Mouse (Mus musculus) kidney, adult 2 months (tissue): ENCODE results near the gene Tsen2. TPM values are rescaled to one million over a fixed set of nuclear protein-coding genes. Genes with fewer than 3 reads are reported as not detected.

Source experiments
- DNase-seq: peaks from one replicate; pipeline ENCODE4 v3.0.0; 2021
- H3K27ac ChIP-seq: fragments of 200-500 bp; 2 replicates; pipeline ENCODE4 v1.5.1; 2012; ENCODE audit warnings: low read depth, low read length, control low read depth, inconsistent platforms; ENCODE audit not compliant: insufficient read depth
- H3K27me3 ChIP-seq: fragments of 200-500 bp; replicated peaks from 2 replicates; pipeline ENCODE4 v1.6.1; 2012; ENCODE audit warnings: mild to moderate bottlenecking, moderate library complexity, low read length, inconsistent platforms; ENCODE audit not compliant: control insufficient read depth, insufficient read depth
- H3K36me3 ChIP-seq: fragments of 200-500 bp; 2 replicates; pipeline ENCODE4 v1.6.1; 2012; ENCODE audit warnings: mild to moderate bottlenecking, moderate library complexity, low read length, inconsistent platforms; ENCODE audit not compliant: control insufficient read depth, insufficient read depth
- H3K4me1 ChIP-seq: fragments of 200-500 bp; 2 replicates; pipeline ENCODE4 v1.6.1; 2011; ENCODE audit warnings: low read length; ENCODE audit not compliant: control insufficient read depth, insufficient read depth
- H3K4me3 ChIP-seq: fragments of 200-500 bp; 2 replicates; pipeline ENCODE4 v1.5.1; 2011; ENCODE audit warnings: mild to moderate bottlenecking, low read depth, low read length, control low read depth; ENCODE audit not compliant: insufficient read depth
- CTCF ChIP-seq: fragments of 200-500 bp; conservative IDR thresholded peaks from 2 replicates; pipeline ENCODE4 v1.5.1; 2011; ENCODE audit warnings: low read depth, mild to moderate bottlenecking, control low read depth, low read length, moderate library complexity, mixed read lengths; ENCODE audit not compliant: insufficient read depth, insufficient read length
- POLR2A ChIP-seq: fragments of 200-500 bp; IDR thresholded peaks from one replicate; pipeline ENCODE4 v1.6.1; 2011; ENCODE audit warnings: low read depth, low read length, control low read depth
- WGBS: fragments of 180-500 bp; shearing (Covaris S2); methylation state at CpG from one replicate; pipeline ENCODE4 v1.1.7; 2018; 5-methylcytosine and 5-hydroxymethylcytosine counted together
- polyA plus RNA-seq: library from polyadenylated mRNA; depleted of rRNA; stranded (reverse); fragments of >200 nt; gene quantifications from 2 replicates; pipeline ENCODE4 v1.2.3, GENCODE M21; 2012; rRNA removed

The Tsen2 gene
- polyA plus RNA-seq, result 4.2 and 4.8 TPM in 2 replicates

- DNase-seq, result peak; percentile 98
- no peaks in the 10 kb centered on the region for H3K27me3 ChIP-seq
- H3K36me3 ChIP-seq, result no peaks in the 10 kb centered on the region
- H3K27ac ChIP-seq, result no peak within 1 kb of the TSS; the same call in 1 of the 2 replicates
- H3K4me3 ChIP-seq, result peak within 1 kb of the TSS; percentile 72
- under 1% methylated on average over 38 of the region's 38 CpGs for WGBS
- no peaks in the 10 kb centered on the region; the same call in 1 of the 2 replicates for H3K4me1 ChIP-seq
- no peak for TF ChIP-seq CTCF
- TF ChIP-seq POLR2A, result peak; percentile 6
Observed at GRCm38 (mm10) chr6:115544442-115544970, at the start of gene Tsen2. Gene Tsen2 (plus strand): TSS chr6:115544664.

- no peak overlapping the region for H3K27ac ChIP-seq
- no peaks in the 10 kb centered on the region for H3K27me3 ChIP-seq
- no peak for DNase-seq
- no peaks in the 10 kb centered on the region for H3K36me3 ChIP-seq
- TF ChIP-seq POLR2A (no peak), CTCF (no peak)
- 87% methylated on average over 14 of the region's 14 CpGs for WGBS
- no peaks in the 10 kb centered on the region for H3K4me1 ChIP-seq
- no peak overlapping the region for H3K4me3 ChIP-seq
Observed at GRCm38 (mm10) chr6:115499540-115499939, 44.9 kb upstream of the Tsen2 start.

GRCm38 (mm10) chr6:115500234-115500633 lies 44.2 kb upstream of the Tsen2 start:
- no peak for TF ChIP-seq POLR2A
- no peak for TF ChIP-seq CTCF
- WGBS, result 94% methylated on average over 10 of the region's 10 CpGs
- Histone ChIP-seq H3K27ac (no peak overlapping the region), H3K36me3 (no peaks in the 10 kb centered on the region), H3K4me3 (no peak overlapping the region), H3K4me1 (no peaks in the 10 kb centered on the region), H3K27me3 (no peaks in the 10 kb centered on the region)
- no peak for DNase-seq

- 54% methylated on average over 3 of the region's 3 CpGs for WGBS
- H3K27ac ChIP-seq, result no peak overlapping the region
- no peak for DNase-seq
- H3K27me3 ChIP-seq, result no peaks in the 10 kb centered on the region
- H3K36me3 ChIP-seq, result no peaks in the 10 kb centered on the region
- no peak overlapping the region for H3K4me3 ChIP-seq
- no peaks in the 10 kb centered on the region for H3K4me1 ChIP-seq
- TF ChIP-seq CTCF, result no peak
- no peak for TF ChIP-seq POLR2A
Observed at GRCm38 (mm10) chr6:115501131-115501530, 43.3 kb upstream of the Tsen2 start.

GRCm38 (mm10) chr6:115503038-115503437 lies 41.4 kb upstream of the Tsen2 start:
- no peak for TF ChIP-seq POLR2A
- no peak for TF ChIP-seq CTCF
- H3K27ac ChIP-seq, result no peak overlapping the region

GRCm38 (mm10) chr6:115503549-115504159 lies 40.8 kb upstream of the Tsen2 start:
- H3K4me3 ChIP-seq, result no peak overlapping the region
- H3K36me3 ChIP-seq, result no peaks in the 10 kb centered on the region
- WGBS, result 84% methylated on average over 10 of the region's 10 CpGs
- H3K27me3 ChIP-seq, result no peaks in the 10 kb centered on the region
- DNase-seq, result no peak
- H3K4me1 ChIP-seq, result no peaks in the 10 kb centered on the region
- TF ChIP-seq CTCF (no peak), POLR2A (no peak)
- no peak overlapping the region for H3K27ac ChIP-seq

More at GRCm38 (mm10) chr6:115503038-115503437, 41.4 kb upstream of the Tsen2 start:
- no peak for DNase-seq
- H3K27me3 ChIP-seq, result no peaks in the 10 kb centered on the region
- H3K4me1 ChIP-seq, result no peaks in the 10 kb centered on the region
- WGBS, result 93% methylated on average over 4 of the region's 4 CpGs
- H3K36me3 ChIP-seq, result no peaks in the 10 kb centered on the region
- H3K4me3 ChIP-seq, result no peak overlapping the region

- TF ChIP-seq CTCF (no peak), POLR2A (no peak)
- DNase-seq, result no peak
- no peaks in the 10 kb centered on the region for H3K4me1 ChIP-seq
- 85% methylated on average over 3 of the region's 3 CpGs for WGBS
- no peaks in the 10 kb centered on the region for H3K27me3 ChIP-seq
- H3K36me3 ChIP-seq, result no peaks in the 10 kb centered on the region
- H3K27ac ChIP-seq, result no peak overlapping the region
- no peak overlapping the region for H3K4me3 ChIP-seq
Observed at GRCm38 (mm10) chr6:115504160-115504558, 40.3 kb upstream of the Tsen2 start.
